Mouse (Mus musculus) ZHBTc4 (cell line): ENCODE measurements around the gene Stx11.
"Not testable (repeated sequence)": the region's sequence is repeated elsewhere in the genome, so short reads cannot be mapped to it uniquely, and the experiment has no call there.

ENCODE experiments used
- DNase-seq: peaks from one replicate; pipeline ENCODE4 v3.0.0-alpha.2; 2011; ENCODE audit warnings: low read depth, low spot score

Stx11 gene

GRCm38 (mm10) chr10:12961546-12961945, 2.6 kb downstream of the Stx11 start:
- no peak for DNase-seq

- DNase-seq: no peak
Observed at GRCm38 (mm10) chr10:12957271-12957670, 6.8 kb downstream of the Stx11 start.

- DNase-seq: no peak
Observed at GRCm38 (mm10) chr10:12955831-12956230, 8.3 kb downstream of the Stx11 start.

GRCm38 (mm10) chr10:12951358-12951757, 12.7 kb downstream of the Stx11 start:
- DNase-seq: not testable (repeated sequence)

- no peak for DNase-seq
Observed at GRCm38 (mm10) chr10:12949299-12949698, 14.8 kb downstream of the Stx11 start.

- no peak for DNase-seq
Observed at GRCm38 (mm10) chr10:12947606-12948005, 16.5 kb downstream of the Stx11 start.

- DNase-seq: peak; percentile 77
Observed at GRCm38 (mm10) chr10:12941018-12941761, 22.9 kb downstream of the Stx11 start.

GRCm38 (mm10) chr10:12938763-12939162, 25.3 kb downstream of the Stx11 start:
- no peak for DNase-seq

GRCm38 (mm10) chr10:12936079-12936478, 28.0 kb downstream of the Stx11 start:
- no peak for DNase-seq

GRCm38 (mm10) chr10:12935575-12935974, 28.5 kb downstream of the Stx11 start:
- no peak for DNase-seq

- DNase-seq: no peak
Observed at GRCm38 (mm10) chr10:12931492-12932400, 32.4 kb downstream of the Stx11 start.

- DNase-seq: peak; percentile 62
Observed at GRCm38 (mm10) chr10:12930351-12930905, 33.7 kb downstream of the Stx11 start.

GRCm38 (mm10) chr10:12929857-12930174, 34.3 kb downstream of the Stx11 start:
- DNase-seq: peak; percentile 16

GRCm38 (mm10) chr10:12929149-12929856, 34.8 kb downstream of the Stx11 start:
- DNase-seq: peak; percentile 63

- no peak for DNase-seq
Observed at GRCm38 (mm10) chr10:12928193-12928592, 35.9 kb downstream of the Stx11 start.

- DNase-seq: peak; percentile 96
Observed at GRCm38 (mm10) chr10:12922574-12923353, 41.3 kb downstream of the Stx11 start.

GRCm38 (mm10) chr10:12922077-12922573, 42.0 kb downstream of the Stx11 start:
- DNase-seq: no peak

- peak; percentile 49 for DNase-seq
Observed at GRCm38 (mm10) chr10:12921551-12922040, 42.5 kb downstream of the Stx11 start.

GRCm38 (mm10) chr10:12919287-12919686, 44.8 kb downstream of the Stx11 start:
- peak; percentile 36 for DNase-seq

GRCm38 (mm10) chr10:12917626-12918025, 46.5 kb downstream of the Stx11 start:
- peak; percentile 13 for DNase-seq

- no peak for DNase-seq
Observed at GRCm38 (mm10) chr10:12916376-12916775, 47.7 kb downstream of the Stx11 start.
